Mouse (Mus musculus): ENCODE results near the gene Ddx25. TPM values are rescaled to one million over a fixed set of nuclear protein-coding genes. Genes with fewer than 3 reads are reported as not detected.

Ddx25 gene
- polyA plus RNA-seq, 1 experiment from 2014 or later = 1.5 TPM

DNA sequence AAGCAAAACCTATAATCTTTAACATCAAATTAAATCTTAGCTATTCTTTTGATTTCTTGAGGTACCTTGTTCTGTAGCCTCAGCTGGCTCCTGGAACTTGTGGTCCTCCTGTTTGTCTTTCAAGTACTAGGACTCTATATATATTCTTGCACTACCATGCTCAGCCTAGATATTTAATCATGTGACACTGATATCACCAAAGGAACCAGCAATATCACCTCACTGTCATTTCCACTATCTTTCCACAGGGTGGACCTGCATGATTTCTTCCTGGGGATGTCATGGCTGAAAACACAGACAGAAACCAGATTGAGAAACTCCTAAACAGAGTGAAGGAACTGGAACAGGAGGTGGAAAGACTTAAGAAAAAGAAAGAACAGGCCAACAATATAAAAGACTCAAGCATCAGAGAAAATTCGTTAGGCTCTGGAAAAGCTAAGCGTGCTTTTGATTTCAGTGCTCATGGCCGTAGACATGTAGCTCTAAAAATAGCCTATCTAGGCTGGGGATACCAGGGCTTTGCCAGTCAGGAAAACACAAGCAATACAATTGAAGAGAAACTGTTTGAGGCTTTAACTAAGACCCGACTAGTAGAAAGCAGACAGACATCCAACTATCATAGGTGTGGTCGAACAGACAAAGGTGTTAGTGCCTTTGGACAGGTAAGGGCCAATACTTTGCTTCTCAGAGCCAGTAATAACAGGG is 6.4 kb upstream of the Ddx25 start:
- H3K27ac ChIP-seq (ENCODE audit: low read depth, low read length) = no peak overlapping the region
- H3K27me3 ChIP-seq (replicated peaks; ENCODE audit: control insufficient read depth, insufficient read depth, low read length) = no peaks in the 10 kb centered on the region
- H3K9me3 ChIP-seq (ENCODE audit: control insufficient read depth, low read length) = no peaks in the 10 kb centered on the region
- no peaks in the 10 kb centered on the region; the same call in 1 of the 2 replicates for H3K4me1 ChIP-seq (replicated peaks; ENCODE audit: control insufficient read depth, insufficient read depth, low read length)
- no peak overlapping the region for H3K9ac ChIP-seq (ENCODE audit: low read depth, low read length)
- H3K36me3 ChIP-seq (ENCODE audit: control insufficient read depth, insufficient read depth, low read length) = peaks cover 20% of the 10 kb centered on the region
- DNase-seq (ENCODE audit: low spot score) (no peak), ATAC-seq (replicated peaks; ENCODE audit: low FRiP score) (no peak)
- H3K4me2 ChIP-seq = no peak overlapping the region
- no peak overlapping the region for H3K4me3 ChIP-seq (ENCODE audit: low read depth, low read length)
- 84% methylated on average over 5 of the region's 5 CpGs for WGBS

DNA sequence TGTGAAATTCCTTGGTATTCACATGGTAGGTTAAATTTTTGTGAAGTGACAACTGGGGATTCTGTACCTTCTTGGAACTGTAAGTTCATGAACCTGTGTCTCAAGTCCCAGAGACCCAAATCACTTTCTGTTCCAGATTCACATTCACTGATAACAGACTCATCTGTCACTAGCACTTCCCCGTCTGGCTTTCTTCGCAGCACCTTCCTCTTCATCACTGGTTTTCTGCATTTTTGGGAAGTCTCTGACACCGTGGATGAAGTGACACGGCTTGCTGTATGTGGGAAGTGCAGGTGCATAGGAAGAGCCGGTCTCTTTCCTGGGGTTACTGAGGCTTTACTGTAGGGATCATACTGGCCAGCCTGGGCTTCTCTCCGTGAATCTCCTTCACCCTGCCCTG is 3.3 kb upstream of the Ddx25 start:
- no peak overlapping the region for H3K4me3 ChIP-seq (ENCODE audit: low read depth, low read length)
- 65% methylated on average over 6 of the region's 6 CpGs for WGBS
- ATAC-seq (replicated peaks; ENCODE audit: low FRiP score) (no peak), DNase-seq (ENCODE audit: low spot score) (no peak)
- no peak overlapping the region for H3K9ac ChIP-seq (ENCODE audit: low read depth, low read length)
- H3K27ac ChIP-seq (ENCODE audit: low read depth, low read length) = no peak overlapping the region
- H3K36me3 ChIP-seq (ENCODE audit: control insufficient read depth, insufficient read depth, low read length) = peaks cover 19% of the 10 kb centered on the region
- H3K9me3 ChIP-seq (ENCODE audit: control insufficient read depth, low read length) = no peaks in the 10 kb centered on the region
- H3K4me1 ChIP-seq (replicated peaks; ENCODE audit: control insufficient read depth, insufficient read depth, low read length) = peaks cover 5% of the 10 kb centered on the region; the same call in 1 of the 2 replicates
- H3K27me3 ChIP-seq (replicated peaks; ENCODE audit: control insufficient read depth, insufficient read depth, low read length) = peaks cover 20% of the 10 kb centered on the region
- H3K4me2 ChIP-seq = no peak overlapping the region

DNA sequence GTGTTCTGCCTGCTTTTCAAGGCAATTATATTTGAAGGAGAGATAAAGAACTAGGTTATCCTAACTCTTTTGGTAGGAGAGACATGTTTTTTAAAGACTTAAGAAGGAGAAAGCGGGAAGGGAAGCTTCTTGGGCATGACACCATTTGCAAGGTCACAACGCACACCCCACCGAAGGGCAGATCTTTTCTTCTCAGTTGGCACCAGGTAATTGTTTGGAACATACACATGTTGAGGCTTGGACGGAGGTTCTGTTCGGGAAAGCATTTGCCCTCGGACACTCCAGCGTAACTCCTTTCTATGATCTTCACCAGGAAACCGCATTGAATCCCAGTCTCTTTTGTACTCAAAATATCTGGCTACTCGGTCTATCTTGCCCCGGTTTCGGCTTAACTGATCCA is 2.7 kb upstream of the Ddx25 start:
- Histone ChIP-seq H3K4me1 (replicated peaks; ENCODE audit: control insufficient read depth, insufficient read depth, low read length) (peaks cover 5% of the 10 kb centered on the region; the same call in 1 of the 2 replicates), H3K4me2 (no peak overlapping the region), H3K27me3 (replicated peaks; ENCODE audit: control insufficient read depth, insufficient read depth, low read length) (peaks cover 20% of the 10 kb centered on the region), H3K27ac (ENCODE audit: low read depth, low read length) (no peak overlapping the region), H3K36me3 (ENCODE audit: control insufficient read depth, insufficient read depth, low read length) (peaks cover 16% of the 10 kb centered on the region), H3K9me3 (ENCODE audit: control insufficient read depth, low read length) (no peaks in the 10 kb centered on the region), H3K4me3 (ENCODE audit: low read depth, low read length) (no peak overlapping the region), H3K9ac (ENCODE audit: low read depth, low read length) (no peak overlapping the region)
- 92% methylated on average over 11 of the region's 11 CpGs for WGBS
- DNase-seq (ENCODE audit: low spot score) (no peak), ATAC-seq (replicated peaks; ENCODE audit: low FRiP score) (no peak)

- ATAC-seq (replicated peaks; ENCODE audit: low FRiP score) (peak; percentile 89), DNase-seq (ENCODE audit: low spot score) (peak; percentile 79)
- Histone ChIP-seq H3K9ac (ENCODE audit: low read depth, low read length) (peak overlapping the region; percentile 80), H3K9me3 (ENCODE audit: control insufficient read depth, low read length) (no peaks in the 10 kb centered on the region), H3K4me2 (peak overlapping the region; percentile 75), H3K4me1 (replicated peaks; ENCODE audit: control insufficient read depth, insufficient read depth, low read length) (peaks cover 5% of the 10 kb centered on the region; the same call in 1 of the 2 replicates), H3K27ac (ENCODE audit: low read depth, low read length) (peak overlapping the region; percentile 58; the same call in 1 of the 2 replicates), H3K36me3 (ENCODE audit: control insufficient read depth, insufficient read depth, low read length) (peaks cover 9% of the 10 kb centered on the region), H3K4me3 (ENCODE audit: low read depth, low read length) (peak overlapping the region; percentile 77), H3K27me3 (replicated peaks; ENCODE audit: control insufficient read depth, insufficient read depth, low read length) (peaks cover 26% of the 10 kb centered on the region)
- 2% methylated on average over 31 of the region's 31 CpGs for WGBS
Measured at GRCm38 (mm10) chr9:35559009-35559890, 922 bp upstream of the Ddx25 start.

DNA sequence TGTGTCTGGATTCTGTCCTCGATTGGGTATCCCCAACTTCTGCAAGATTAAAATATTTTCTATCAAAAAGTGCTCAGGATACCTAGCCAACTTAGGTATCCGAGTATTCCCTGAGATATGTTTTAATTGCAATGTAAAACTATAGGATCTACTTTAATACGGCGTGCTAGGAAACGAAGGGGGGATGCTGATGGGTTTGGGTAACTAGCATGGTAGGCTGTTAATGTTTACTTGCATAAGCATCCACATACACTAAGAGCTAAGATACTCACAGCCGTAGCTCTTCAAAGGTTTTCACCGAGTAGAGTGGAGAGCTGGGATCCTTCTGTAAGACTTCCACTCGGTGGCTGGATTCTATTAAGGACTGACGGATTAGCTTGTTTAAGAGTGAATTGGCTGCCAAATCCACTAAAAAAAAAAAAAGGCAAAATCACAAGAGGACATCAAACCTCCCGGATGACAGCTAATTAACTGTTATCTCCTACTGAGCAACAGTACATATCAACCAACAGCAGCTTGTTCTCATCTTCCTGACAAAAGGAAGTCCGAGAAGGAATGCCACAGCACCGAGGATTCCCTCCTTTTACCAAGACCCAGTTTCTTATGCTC is 1.7 kb downstream of the Ddx25 start:
- H3K9me3 ChIP-seq (ENCODE audit: control insufficient read depth, low read length) = no peaks in the 10 kb centered on the region
- peaks cover 5% of the 10 kb centered on the region; the same call in 1 of the 2 replicates for H3K4me1 ChIP-seq (replicated peaks; ENCODE audit: control insufficient read depth, insufficient read depth, low read length)
- no peak overlapping the region for H3K4me2 ChIP-seq
- H3K4me3 ChIP-seq (ENCODE audit: low read depth, low read length) = no peak overlapping the region
- 46% methylated on average over 12 of the region's 12 CpGs for WGBS
- ATAC-seq (replicated peaks; ENCODE audit: low FRiP score) (no peak), DNase-seq (ENCODE audit: low spot score) (no peak)
- H3K36me3 ChIP-seq (ENCODE audit: control insufficient read depth, insufficient read depth, low read length) = peaks cover 6% of the 10 kb centered on the region
- no peak overlapping the region for H3K9ac ChIP-seq (ENCODE audit: low read depth, low read length)
- peaks cover 26% of the 10 kb centered on the region for H3K27me3 ChIP-seq (replicated peaks; ENCODE audit: control insufficient read depth, insufficient read depth, low read length)
- H3K27ac ChIP-seq (ENCODE audit: low read depth, low read length) = no peak overlapping the region

- H3K36me3 ChIP-seq (ENCODE audit: control insufficient read depth, insufficient read depth, low read length) = no peaks in the 10 kb centered on the region
- no peak for DNase-seq (ENCODE audit: low spot score)
- no peak for ATAC-seq (replicated peaks; ENCODE audit: low FRiP score)
- H3K9ac ChIP-seq (ENCODE audit: low read depth, low read length) = no peak overlapping the region
- H3K4me2 ChIP-seq = no peak overlapping the region
- WGBS = 81% methylated on average over 9 of the region's 9 CpGs
- no peak overlapping the region for H3K4me3 ChIP-seq (ENCODE audit: low read depth, low read length)
- 0 out of 2 replicates have a peak, but pooled peaks cover 2% of the 10 kb centered on the region for H3K4me1 ChIP-seq (replicated peaks; ENCODE audit: control insufficient read depth, insufficient read depth, low read length)
- H3K27ac ChIP-seq (ENCODE audit: low read depth, low read length) = no peak overlapping the region
- H3K9me3 ChIP-seq (ENCODE audit: control insufficient read depth, low read length) = no peaks in the 10 kb centered on the region
- no peaks in the 10 kb centered on the region for H3K27me3 ChIP-seq (replicated peaks; ENCODE audit: control insufficient read depth, insufficient read depth, low read length)
Measured at GRCm38 (mm10) chr9:35548455-35548854, 9.9 kb downstream of the Ddx25 start.

GRCm38 (mm10) chr9:35546745-35547144 is 11.6 kb downstream of the Ddx25 start:
- ATAC-seq (replicated peaks; ENCODE audit: low FRiP score) = no peak
- H3K9ac ChIP-seq (ENCODE audit: low read depth, low read length) = no peak overlapping the region
- 0 out of 2 replicates have a peak, but pooled peaks cover 2% of the 10 kb centered on the region for H3K4me1 ChIP-seq (replicated peaks; ENCODE audit: control insufficient read depth, insufficient read depth, low read length)
- H3K36me3 ChIP-seq (ENCODE audit: control insufficient read depth, insufficient read depth, low read length) = no peaks in the 10 kb centered on the region
- H3K27me3 ChIP-seq (replicated peaks; ENCODE audit: control insufficient read depth, insufficient read depth, low read length) = no peaks in the 10 kb centered on the region; the same call in 1 of the 2 replicates
- H3K4me3 ChIP-seq (ENCODE audit: low read depth, low read length) = no peak overlapping the region
- 0 out of 2 replicates have a peak overlapping the region, but pooled peaks have one; percentile 4 for H3K4me2 ChIP-seq
- no peaks in the 10 kb centered on the region for H3K9me3 ChIP-seq (ENCODE audit: control insufficient read depth, low read length)
- no peak overlapping the region for H3K27ac ChIP-seq (ENCODE audit: low read depth, low read length)
- WGBS = 40% methylated on average over 9 of the region's 9 CpGs
- no peak for DNase-seq (ENCODE audit: low spot score)

GRCm38 (mm10) chr9:35545704-35546103 is 12.6 kb downstream of the Ddx25 start:
- H3K36me3 ChIP-seq (ENCODE audit: control insufficient read depth, insufficient read depth, low read length) = no peaks in the 10 kb centered on the region
- H3K4me1 ChIP-seq (replicated peaks; ENCODE audit: control insufficient read depth, insufficient read depth, low read length) = 0 out of 2 replicates have a peak, but pooled peaks cover 2% of the 10 kb centered on the region
- DNase-seq (ENCODE audit: low spot score) = no peak
- H3K9me3 ChIP-seq (ENCODE audit: control insufficient read depth, low read length) = no peaks in the 10 kb centered on the region
- H3K27ac ChIP-seq (ENCODE audit: low read depth, low read length) = no peak overlapping the region
- H3K4me2 ChIP-seq = no peak overlapping the region
- no peak for ATAC-seq (replicated peaks; ENCODE audit: low FRiP score)
- H3K4me3 ChIP-seq (ENCODE audit: low read depth, low read length) = no peak overlapping the region
- H3K9ac ChIP-seq (ENCODE audit: low read depth, low read length) = no peak overlapping the region
- WGBS = 68% methylated on average over 12 of the region's 12 CpGs
- H3K27me3 ChIP-seq (replicated peaks; ENCODE audit: control insufficient read depth, insufficient read depth, low read length) = no peaks in the 10 kb centered on the region; the same call in 1 of the 2 replicates
